Mouse (Mus musculus) spleen, postnatal 36 days (tissue): ENCODE data around the gene Gse1.

Experiments used
- DNase-seq, 2 experiments: peaks; one replicate each; pipeline ENCODE4 v3.0.0; 2022; ENCODE audit warnings: low spot score in 2 of 2, mixed read lengths in 1 of 2

The Gse1 gene

DNA sequence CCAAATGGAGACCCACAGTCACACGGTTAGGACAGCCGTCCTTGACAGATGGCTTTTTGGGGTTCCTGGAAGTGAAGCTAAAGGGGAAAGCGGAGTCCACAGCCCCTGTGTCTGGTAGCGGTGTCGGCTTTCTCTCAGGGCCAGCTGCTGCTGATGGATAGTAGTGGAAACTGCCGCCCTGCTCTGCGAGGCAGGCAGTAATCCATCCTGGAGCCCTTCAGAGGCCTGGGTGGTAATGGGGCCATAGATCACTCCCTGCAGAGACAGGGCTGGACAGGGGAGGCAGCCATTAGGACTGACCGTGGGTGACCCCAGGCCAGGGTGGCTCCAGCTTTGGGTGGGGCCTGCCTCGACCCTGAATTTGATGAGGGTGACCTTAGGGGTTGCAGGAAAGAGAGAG lies 146.3 kb downstream of the Gse1 start:
- DNase-seq, result no peak

DNA sequence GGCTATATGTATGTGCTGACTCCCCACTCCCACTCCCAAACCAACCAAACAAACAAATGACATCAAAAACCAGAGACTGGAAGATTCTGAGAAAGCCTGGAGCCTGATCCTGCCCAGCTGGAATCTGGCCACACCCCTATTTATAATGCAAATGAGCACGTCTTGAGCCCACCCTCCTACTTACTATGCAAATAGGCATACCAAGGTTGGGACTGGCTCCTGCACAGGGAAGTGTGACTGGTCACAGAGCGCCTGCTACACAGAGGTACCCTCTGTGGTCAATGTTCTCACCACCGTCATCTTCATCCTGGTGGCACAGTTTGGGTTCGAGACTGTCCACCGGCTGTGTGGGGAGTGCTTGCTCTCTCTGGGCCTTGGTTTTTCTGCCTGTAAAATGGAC lies 146.9 kb downstream of the Gse1 start:
- no peak for DNase-seq

DNA sequence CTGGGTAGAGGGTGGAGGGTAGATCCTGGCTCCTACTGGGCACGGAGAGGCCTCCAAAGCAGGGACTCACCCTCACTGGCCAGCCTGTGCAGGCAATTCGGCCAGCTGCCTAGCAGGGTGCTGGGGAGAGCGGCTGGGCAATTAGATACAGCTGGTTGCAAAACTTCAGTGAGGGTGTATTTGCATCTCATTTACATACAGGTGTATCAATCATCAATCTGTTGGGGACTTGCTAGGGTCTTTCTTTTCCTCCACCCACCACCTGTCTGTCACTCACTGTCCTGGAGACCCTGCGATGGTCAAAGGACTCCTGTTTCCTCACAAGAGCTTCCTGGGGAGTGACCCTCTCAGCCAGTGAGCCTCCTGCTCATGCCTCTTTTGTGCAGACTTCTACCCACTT lies 148.0 kb downstream of the Gse1 start:
- DNase-seq, result no peak

DNA sequence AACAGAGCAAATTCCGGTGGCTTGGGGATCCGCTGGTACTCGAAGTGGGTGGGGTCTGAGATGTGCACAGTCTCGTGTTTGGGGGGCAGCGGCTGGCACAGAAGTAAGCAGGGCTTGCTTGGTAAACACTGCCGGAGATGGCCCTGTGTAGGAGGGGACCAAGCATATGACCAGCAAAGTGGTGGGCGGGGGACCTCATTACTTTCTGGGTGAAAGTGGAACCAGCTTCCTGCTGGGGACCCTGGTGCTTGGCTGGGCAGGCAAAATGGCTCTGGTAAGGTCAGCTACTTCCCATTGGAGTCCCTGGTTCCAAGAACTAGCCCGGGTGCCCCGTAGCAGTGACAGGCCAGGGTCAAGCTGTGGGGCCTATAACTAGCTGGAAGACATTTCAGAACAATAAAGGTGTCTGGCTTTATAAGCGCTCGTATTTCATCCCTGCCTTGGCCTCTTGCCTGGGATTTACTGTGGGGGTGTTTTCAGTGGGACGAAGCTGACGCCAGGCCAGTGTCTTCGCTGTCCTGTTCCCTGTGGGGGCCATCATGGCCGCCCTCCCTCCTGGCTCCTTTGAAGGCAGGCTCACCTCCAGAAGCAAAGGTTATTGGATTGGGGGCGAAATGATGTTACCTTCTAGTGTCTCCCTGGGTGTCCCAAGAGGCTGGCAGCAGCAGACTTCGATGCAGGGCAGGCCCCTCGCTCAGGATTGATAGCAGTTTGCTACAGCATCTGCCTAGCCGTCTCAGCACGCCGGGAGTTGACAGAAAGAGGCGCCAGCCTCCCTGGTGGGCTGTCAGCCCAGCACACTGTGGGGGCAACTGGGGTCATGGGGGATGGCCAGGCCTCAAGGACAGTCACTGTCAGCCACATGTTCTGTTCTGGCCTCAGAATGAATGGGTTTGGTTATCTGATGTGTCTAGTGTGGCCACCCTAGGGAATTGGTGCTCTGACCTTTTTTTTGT lies 148.9 kb downstream of the Gse1 start:
- DNase-seq, result no peak

DNA sequence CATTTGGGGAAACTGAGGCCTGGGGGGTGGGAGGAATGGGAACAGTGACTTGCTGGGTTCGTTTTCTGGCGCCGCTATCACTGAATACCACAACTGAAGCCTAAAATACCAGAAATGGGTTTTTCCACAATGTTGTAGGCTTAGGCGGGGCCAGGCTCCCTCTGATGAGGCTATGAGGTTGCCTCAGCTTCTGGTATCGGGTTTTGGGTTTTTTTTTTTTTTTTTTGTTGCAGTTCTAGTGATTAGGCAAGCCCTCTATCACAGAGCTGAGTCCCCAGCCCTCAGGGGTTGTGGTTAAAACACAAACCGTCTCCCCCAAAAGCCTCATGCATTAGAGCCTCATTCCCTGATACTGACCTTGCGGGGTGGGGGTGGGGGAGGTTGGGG lies 149.5 kb downstream of the Gse1 start:
- DNase-seq, result no peak

DNA sequence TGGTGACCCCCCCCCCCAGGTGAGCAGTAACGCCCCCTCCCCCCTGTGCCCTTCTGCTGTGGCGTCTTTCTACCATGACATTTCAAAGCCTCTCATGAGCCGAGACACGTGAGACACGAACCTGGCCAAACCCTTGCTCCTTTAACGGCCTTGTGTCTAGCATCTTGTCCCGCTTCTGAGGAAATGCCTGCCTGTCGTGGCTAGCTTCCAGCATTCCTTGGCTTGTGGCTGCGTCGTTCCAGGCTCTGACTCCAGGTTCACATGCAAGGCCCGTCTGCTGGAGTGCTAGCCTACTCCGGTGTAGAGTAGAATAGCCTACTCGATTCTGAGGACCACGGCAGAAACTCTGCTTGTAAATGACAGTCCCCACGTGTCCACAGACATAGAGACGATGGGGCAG lies 150.1 kb downstream of the Gse1 start:
- no peak for DNase-seq

DNA sequence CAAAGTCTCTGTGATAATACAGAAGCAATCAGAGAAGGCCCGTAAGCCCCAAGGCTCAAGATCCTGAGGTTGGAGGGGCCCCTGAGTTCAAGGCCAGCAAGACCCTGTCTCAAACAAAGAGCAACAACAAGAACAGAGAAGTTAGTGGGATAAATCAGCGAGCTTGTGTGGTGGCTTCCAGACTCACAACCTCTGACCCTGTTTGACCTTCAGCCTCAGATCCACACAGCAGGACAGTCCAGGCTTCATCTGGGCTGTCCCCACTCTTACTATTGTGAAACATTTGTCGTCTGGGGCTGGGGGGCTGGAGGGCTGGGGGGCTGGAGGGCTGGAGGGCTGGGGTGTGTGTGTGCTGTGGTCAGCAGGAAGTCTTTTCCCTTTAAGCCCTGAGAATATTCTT lies 150.8 kb downstream of the Gse1 start:
- no peak for DNase-seq

DNA sequence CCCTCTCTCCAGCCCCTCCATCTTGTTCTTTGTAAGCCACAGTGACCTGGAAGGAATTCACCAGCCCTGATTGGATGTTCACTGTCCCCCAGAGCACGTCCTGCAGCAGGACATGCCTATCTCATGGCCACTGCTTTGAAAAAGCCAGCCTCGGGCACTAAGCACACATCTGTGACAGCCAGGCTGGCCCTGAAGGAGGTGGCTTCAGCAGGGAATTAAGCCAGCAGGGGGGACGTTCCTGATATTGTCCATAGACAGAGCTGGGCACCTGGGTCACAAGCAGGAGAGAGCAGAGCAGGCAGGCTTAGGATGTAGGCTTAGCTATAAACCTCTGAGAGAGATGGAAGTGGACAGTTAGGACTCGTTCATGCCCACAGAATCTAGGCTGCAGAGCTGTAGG lies 153.6 kb downstream of the Gse1 start:
- DNase-seq, result no peak

DNA sequence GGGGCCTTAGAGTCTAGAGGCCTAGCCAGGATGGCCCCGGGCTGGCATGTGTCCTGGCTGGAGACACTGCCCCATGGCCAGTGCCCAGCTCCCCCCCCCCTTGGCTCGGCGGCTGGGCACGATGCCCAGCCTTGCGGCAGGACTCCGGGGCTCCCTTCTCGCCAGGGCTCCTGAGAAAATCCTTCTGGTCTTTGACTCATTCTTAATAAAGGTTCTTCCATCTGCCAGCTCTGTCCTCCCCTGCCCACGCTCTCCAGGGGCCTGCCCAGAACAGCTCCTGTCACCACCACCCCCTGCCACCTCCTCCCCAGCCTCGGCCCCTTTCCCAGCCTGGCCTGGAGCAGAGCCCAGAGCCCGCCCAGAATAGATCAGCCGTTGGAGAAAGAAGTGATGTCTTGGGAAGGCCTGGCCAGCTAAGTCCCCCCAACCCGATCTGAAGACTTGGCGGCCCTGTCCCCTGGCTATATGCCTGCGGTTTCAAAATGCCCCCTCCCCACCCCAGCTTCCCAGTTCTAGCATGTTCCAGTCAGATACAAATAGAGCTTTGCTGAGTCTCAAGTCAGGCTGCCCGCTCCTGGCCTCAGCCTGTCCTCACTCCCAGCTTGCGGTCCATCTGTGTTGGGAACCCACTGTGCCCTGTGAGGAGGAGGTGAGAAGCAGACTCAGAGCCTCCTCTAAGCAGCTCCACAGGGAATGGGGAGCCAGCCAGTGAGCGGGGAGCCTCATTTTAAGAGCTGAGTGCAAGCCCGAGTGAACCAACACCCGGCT lies 154.4 kb downstream of the Gse1 start:
- DNase-seq, result no peak

DNA sequence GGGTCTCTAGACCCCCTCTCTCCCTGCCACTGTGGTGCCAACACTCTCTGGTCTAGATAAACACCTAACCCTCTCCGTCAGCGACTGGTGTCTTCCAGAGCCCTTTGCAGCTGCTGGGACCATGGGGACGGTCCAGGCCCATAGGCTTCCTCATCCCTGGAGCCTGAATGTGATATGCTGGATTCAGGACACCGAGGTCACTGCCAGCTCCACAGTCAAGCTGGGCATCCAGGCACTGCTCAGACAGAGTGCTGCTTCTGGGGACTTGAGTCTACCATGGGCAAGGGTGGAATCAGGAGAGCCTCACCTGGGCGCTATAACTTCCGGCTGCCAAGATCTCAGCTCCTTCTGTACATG lies 154.9 kb downstream of the Gse1 start:
- DNase-seq, result no peak

DNA sequence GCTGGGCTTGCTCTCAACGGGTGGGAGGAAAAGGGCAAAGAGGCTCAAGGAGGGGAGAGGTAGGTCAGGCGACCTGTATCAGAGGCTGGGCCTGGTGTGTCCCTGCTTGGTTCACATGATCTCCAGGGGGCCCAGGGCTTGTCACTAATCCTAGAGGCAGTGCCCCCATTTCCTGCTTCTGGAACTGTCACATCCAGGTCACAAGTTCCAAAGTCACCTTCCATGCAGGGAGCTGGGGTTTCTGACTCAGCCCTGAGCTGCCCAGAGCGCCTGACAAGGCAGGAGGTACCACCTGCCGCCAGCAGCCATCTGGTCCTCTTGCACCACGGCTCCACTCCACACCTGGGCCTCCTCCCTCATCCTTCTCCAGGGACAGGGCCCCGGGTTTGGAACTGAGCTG lies 155.5 kb downstream of the Gse1 start:
- DNase-seq, result no peak

DNA sequence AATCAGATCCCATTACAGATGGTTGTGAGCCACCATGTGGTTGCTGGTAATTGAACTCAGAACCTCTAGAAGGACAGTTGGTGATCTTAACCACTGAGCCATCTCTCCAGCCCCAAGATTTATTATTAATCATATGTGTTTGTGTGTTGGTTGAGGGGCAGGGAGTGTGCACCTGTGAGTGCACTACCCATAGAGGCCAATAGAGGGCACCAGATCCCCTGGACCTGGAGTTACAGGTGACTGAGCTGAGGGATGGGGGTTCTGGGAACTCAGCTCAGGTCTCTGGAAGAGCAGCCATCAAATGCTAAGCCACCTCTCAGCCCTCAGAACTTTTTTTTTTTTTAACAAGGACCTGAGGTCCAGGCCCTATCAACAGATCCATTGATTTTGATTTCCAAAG lies 156.5 kb downstream of the Gse1 start:
- DNase-seq, result no peak

DNA sequence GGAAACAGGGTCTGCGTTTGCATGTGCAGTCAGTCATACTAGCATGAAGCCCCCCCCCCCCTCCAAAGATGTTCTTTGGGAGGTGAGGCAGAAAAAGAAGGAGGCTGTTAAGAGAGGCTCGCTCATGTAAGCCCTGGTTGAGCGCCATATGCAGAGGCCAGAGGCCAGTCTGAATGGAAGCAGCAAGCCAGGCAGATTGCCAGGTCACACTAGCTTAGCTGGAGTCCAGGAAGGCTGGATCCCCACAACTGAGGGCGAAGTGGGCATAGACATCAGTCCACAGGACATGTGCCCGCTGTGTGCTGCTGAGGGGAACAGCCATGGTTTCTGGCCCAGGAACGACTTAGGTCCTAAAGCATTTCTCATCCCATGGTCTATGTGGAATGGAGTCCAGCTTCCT lies 160.0 kb downstream of the Gse1 start:
- DNase-seq, result no peak

DNA sequence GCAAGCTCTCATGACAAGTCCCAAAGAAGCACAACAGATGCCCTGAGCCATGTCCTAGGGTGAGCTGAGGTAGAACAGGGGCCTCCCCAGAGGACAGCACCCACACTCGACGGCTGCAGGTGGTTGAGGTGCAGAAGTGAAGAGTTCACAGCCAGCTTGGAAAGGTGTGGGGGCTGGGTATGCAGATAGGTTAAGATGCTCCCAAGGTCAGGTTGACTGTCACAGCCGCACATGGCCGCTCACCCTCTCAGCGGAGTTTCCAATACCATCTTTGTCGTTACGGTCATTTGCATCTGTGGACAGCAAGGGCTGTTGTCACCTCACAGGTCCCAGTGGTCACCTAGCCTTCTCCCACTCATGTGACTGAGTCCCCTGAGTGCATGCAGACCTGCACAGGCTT lies 162.3 kb downstream of the Gse1 start:
- peak in 1 of 2 experiments; percentile 31 for DNase-seq

DNA sequence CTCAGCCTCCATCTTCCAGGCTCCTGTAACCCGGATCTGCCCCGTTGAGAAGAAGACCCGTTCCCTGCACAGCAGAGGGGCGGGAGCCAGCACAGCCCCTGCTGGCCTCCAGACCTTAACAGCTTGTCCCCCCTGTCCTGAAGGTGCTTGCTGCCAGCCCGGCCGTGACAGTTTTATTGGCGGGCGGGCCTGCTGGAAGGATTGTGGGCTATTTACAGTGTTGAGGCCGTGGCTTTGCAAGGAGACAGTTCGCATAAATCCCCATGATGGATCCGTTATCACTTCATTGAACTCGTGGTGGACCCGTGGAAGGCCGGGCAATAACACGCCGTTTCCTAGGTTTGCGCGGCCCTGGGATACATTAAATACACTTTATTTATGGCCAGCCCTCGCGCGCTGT lies 163.6 kb downstream of the Gse1 start:
- DNase-seq, result no peak

DNA sequence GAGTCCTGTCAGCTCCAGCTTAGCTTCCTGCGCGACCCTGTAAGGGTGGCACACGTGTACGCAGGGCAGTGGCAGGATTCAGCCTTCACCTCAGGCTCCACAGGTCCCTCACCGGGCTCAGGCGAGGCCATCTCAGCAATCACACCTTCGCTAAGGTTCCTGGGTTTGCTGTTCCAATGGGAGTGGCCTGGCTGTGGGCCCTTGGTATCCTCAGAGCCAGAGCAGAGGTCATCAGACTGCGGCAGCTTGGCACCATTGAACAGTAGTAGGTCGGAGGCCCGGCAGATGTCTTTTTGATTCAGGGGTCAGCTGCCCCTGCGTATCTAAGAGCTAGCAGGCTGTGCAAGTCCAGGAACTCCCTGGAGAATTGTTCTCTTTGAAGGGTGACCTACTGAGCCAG lies 164.8 kb downstream of the Gse1 start:
- DNase-seq, result no peak

DNA sequence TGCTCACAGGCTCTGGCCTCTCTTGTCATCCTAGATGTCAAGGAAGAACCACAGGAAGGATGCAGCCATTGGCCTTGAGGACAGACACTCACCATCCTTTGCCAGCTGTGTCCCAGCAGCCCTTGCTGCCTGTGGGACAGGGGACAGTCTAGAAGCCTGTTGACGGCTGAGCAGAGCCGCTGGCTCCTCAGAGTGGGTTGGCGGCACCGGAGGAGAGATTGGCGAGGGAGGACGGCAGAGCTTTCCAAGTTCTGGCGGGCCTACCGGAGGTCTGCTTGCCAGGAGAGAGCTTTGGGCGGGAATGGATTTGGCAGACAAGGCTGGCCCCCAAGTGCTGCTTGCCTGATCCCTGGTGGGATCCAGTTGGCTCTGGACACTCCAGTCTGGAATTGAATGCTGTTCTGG lies 165.6 kb downstream of the Gse1 start:
- no peak for DNase-seq

DNA sequence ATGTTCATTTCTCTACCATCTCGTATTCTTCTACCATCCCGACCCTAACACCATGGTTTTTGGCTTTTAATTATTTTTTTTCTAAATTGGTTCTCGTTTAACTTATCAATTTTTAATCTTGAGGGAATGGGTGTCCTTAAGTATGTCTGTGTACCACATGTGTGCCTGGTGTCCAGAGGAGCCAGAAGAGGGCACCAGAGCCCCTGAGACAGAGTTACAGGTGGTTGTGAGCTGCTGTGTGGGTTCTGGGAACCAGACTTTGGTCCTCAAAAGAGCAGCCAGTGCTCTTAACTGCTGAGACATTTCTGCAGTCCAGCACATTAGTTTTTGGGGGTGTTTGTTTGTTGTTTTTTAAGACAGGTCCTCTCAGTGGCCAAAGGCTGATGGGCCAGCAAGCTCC lies 167.6 kb downstream of the Gse1 start:
- DNase-seq, result no peak

DNA sequence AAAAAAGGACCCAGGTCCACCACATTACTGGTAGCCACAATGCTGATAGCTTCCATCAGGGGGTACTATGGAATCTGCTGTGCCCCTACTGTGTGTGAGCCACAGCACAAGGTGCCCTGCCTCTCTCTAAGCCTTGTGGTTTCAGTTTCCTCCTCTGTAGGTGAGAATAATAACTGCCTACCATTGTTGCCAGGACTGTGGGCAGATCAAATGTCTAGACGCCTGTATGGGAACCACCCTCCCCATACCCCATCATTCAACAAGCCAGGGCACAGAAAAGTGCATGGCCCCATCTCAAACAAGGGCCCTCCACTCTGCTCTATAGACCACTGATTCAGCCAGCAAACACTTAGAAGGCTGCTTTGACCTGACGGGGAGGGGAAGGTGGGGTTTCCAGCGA lies 168.5 kb downstream of the Gse1 start:
- DNase-seq, result no peak

DNA sequence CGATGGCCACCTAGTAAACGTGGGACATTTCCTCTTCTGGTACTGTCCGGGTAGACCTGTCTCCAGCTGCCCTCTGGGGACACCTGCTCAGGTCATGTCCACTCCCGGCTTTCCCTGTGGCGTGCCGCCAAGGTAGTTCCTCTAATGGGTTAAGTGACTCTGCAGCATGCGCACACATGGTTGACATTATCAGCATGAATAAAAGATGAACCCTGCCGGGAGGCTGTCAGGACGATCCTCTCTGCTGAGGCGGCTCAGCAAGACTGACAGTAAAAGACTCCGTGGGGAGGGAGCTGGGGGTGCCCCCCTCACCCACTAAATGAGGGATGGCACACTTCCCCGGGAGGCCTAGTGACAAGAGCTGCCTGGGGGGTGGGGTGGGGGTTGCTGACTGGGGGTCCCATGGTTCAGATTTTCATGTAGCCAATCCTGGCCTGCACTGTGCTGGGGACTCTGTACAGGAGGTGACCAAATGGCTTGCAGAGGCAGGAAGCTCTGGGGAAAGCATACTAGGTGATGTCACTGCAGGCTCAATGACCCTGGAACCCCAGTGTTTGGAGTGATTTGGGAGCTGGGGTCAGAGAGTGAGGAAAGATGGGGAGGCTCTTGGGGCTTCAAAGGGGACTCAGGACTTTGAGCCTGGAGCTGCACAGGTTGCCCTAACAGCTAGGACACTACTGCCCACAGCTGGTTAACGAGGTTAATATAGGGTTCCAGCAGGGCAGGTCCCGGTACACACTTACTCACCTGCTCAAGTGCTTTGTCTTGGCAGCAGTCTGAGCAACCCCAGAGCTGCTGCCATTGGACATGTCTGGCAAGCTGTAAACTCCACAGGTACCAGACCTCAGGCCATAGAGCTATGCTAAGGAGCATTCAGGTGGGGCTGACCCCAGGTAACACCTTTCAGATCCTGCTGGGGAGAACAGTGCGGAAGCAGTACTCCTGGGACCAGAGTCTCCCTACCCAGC lies 169.5 kb downstream of the Gse1 start:
- DNase-seq, result no peak

DNA sequence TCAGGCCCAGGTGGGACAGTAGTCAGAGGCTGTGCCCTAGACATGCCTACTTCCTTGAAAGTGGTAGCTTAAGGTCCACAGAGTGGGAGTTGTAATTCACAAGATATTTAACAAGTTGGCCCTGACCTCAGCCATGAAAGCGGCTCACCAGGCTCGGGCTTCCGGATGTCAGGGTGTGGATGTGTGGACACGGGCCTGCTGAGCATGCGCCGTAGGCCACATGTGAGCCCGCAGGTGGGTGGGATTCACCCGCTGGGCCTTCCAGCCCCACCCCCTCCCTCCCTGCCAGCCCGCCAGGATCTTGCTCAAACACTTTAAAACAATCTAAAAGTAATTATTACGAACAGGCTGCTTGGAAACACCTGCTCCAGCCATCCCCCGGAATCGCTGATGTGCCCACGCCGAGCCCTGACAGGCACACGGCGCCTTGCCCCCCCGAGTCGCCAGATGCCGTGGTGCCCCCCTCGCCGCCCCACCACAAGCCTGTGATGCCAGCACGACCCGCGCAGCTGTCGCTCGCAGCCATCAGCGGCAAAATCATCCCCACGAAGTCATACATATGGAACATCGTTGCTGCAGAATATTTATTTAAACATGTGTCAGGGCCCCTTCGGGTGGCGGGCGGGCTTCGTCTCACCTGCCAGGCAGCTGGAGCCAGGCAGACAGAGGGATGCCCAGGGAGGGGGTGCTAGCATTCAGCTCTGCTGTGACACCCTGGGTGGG lies 171.1 kb downstream of the Gse1 start:
- DNase-seq, result no peak
